Comparison of ENCODE assay signal across 27 mouse cellular contexts in genomic region chr1:79212970-79213369, GRCm38 (mm10).
"Had no signal": no experiment of that assay in that cellular context is flagged by ENCODE, and none has a peak within 500 bp of the region (broad histone marks: within the 10 kb centered on the region; RNA-seq: fewer than 3 reads in every experiment).

No protein-coding gene starts in this region.

- DNase-seq: gastrocnemius, postnatal 10 days; gastrocnemius, postnatal 25 days; heart, adult 18-20 months; heart, postnatal 10 days; heart, postnatal 4 days; kidney, adult 18-20 months; kidney, adult 8-10 months; kidney, postnatal 10 days; kidney, postnatal 25 days; kidney, postnatal 4 days; liver; liver, embryonic 13.5 days; liver, postnatal 0 days had no signal

- H3K9me3 ChIP-seq: heart, embryonic 10.5 days; heart, embryonic 12.5 days; hindbrain, embryonic 10.5 days; hindbrain, embryonic 12.5 days; intestine, embryonic 15.5 days; limb, embryonic 10.5 days; limb, embryonic 12.5 days; liver, embryonic 13.5 days; liver, embryonic 15.5 days had no signal

- H3K4me3 ChIP-seq: heart, embryonic 10.5 days; heart, embryonic 12.5 days; hindbrain, embryonic 10.5 days; hindbrain, embryonic 12.5 days; intestine, embryonic 15.5 days; left cerebral cortex, adult 2 months; limb, embryonic 10.5 days; limb, embryonic 12.5 days; liver, embryonic 13.5 days; liver, embryonic 15.5 days had no signal

- H3K4me2 ChIP-seq: heart, embryonic 12.5 days; hindbrain, embryonic 12.5 days; hindbrain, embryonic 14.5 days; intestine, embryonic 15.5 days; limb, embryonic 12.5 days; liver, embryonic 11.5 days; liver, embryonic 13.5 days; liver, embryonic 15.5 days had no signal

- H3K4me1 ChIP-seq: heart, embryonic 10.5 days; heart, embryonic 12.5 days; hindbrain, embryonic 10.5 days; hindbrain, embryonic 12.5 days; intestine, embryonic 15.5 days; limb, embryonic 10.5 days; limb, embryonic 12.5 days; liver, embryonic 13.5 days; liver, embryonic 15.5 days had no signal

- H3K36me3 ChIP-seq: heart, embryonic 10.5 days; heart, embryonic 12.5 days; hindbrain, embryonic 10.5 days; hindbrain, embryonic 12.5 days; intestine, embryonic 15.5 days; limb, embryonic 10.5 days; limb, embryonic 12.5 days; liver, embryonic 13.5 days; liver, embryonic 15.5 days had no signal

- H3K9ac ChIP-seq: heart, embryonic 12.5 days; hindbrain, embryonic 12.5 days; hindbrain, embryonic 14.5 days; intestine, embryonic 15.5 days; limb, embryonic 12.5 days; liver, embryonic 13.5 days; liver, embryonic 15.5 days; liver, postnatal 0 days had no signal

- ATAC-seq: hindbrain, embryonic 16.5 days; inflammation-experienced regulatory T-cells, adult 6 months; intestine, embryonic 15.5 days; intestine, postnatal 0 days; liver, postnatal 0 days had no signal

- H3K27me3 ChIP-seq: heart, embryonic 12.5 days; hindbrain, embryonic 12.5 days; intestine, embryonic 15.5 days; limb, embryonic 12.5 days; liver, embryonic 13.5 days; liver, embryonic 15.5 days had no signal

- H3K27ac ChIP-seq: heart, embryonic 10.5 days; hindbrain, embryonic 10.5 days; hindbrain, embryonic 12.5 days; hindbrain, embryonic 14.5 days; intestine, embryonic 15.5 days; left cerebral cortex, adult 2 months; limb, embryonic 10.5 days; limb, embryonic 12.5 days; liver, embryonic 13.5 days; liver, embryonic 15.5 days had no signal
